Mouse (Mus musculus) heart, adult 2 months (tissue): ENCODE data around the gene Arid5b. TPM values are rescaled to one million over a fixed set of nuclear protein-coding genes. Genes with fewer than 3 reads are reported as not detected.

Source experiments
- DNase-seq, 2 experiments: peaks; one replicate each; pipeline ENCODE4 v3.0.0; 2021
- H3K27ac ChIP-seq: fragments of 200-600 bp; 2 replicates; pipeline ENCODE4 v1.8.1; 2022
- H3K27me3 ChIP-seq: fragments of 200-500 bp; 2 replicates; pipeline ENCODE4 v1.6.1; 2012; ENCODE audit warnings: mild to moderate bottlenecking, low read length, inconsistent platforms, mixed read lengths; ENCODE audit not compliant: control insufficient read depth, insufficient read depth
- H3K36me3 ChIP-seq: fragments of 200-500 bp; 2 replicates; pipeline ENCODE4 v1.6.1; 2012; ENCODE audit warnings: low read length, inconsistent platforms; ENCODE audit not compliant: control insufficient read depth, insufficient read depth
- H3K4me1 ChIP-seq: fragments of 200-500 bp; 2 replicates; pipeline ENCODE4 v1.6.1; 2011; ENCODE audit warnings: low read length; ENCODE audit not compliant: control insufficient read depth, insufficient read depth
- H3K4me3 ChIP-seq: fragments of 200-600 bp; 2 replicates; pipeline ENCODE4 v1.8.1; 2022
- H3K79me2 ChIP-seq: fragments of 200-500 bp; replicated peaks from 2 replicates; pipeline ENCODE4 v1.6.1; 2012; ENCODE audit warnings: mild to moderate bottlenecking, inconsistent platforms, low read length, moderate library complexity, mixed read lengths; ENCODE audit not compliant: control insufficient read depth, insufficient read depth
- H3K9ac ChIP-seq: fragments of 200-500 bp; 2 replicates; pipeline ENCODE4 v1.6.1; 2012; ENCODE audit warnings: low read depth, mild to moderate bottlenecking, control low read depth, inconsistent platforms, low read length, mixed read lengths
- CTCF ChIP-seq: fragments of 200-600 bp; IDR thresholded peaks from 2 replicates; pipeline ENCODE4 v1.8.1; 2022; ENCODE audit warnings: antibody characterized with exemption, mild to moderate bottlenecking, moderate library complexity
- EP300 ChIP-seq: fragments of 200-500 bp; IDR thresholded peaks from 2 replicates; pipeline ENCODE4 v1.6.1; 2011; ENCODE audit warnings: low read depth, low read length, control low read depth; ENCODE audit not compliant: insufficient read depth
- POLR2A ChIP-seq: fragments of 200-500 bp; IDR thresholded peaks from 2 replicates; pipeline ENCODE4 v1.6.1; 2011; ENCODE audit warnings: mild to moderate bottlenecking, low read depth, low read length, control low read depth; ENCODE audit not compliant: insufficient read depth
- WGBS: fragments of 180-500 bp; shearing (Covaris S2); methylation state at CpG from one replicate; pipeline ENCODE4 v1.1.7; 2018; 5-methylcytosine and 5-hydroxymethylcytosine counted together
- intact Hi-C: fragments of 180-260 bp; cut with DNase I; formaldehyde crosslinking; loops from one replicate; pipeline ENCODE4 v1.15.1; 2025
- polyA plus RNA-seq: library from polyadenylated mRNA; depleted of rRNA; stranded (reverse); fragments of >200 nt; gene quantifications from 2 replicates; pipeline ENCODE4 v1.2.3, GENCODE M21; 2012
- total RNA-seq, 2 experiments: library from RNA; stranded (reverse); gene quantifications; 2 replicates each; pipeline ENCODE4 v1.2.3; 2021

The Arid5b gene
- total and polyA plus RNA-seq, 3 experiments = 6.3 to 22.5 (median 21.1) TPM

DNA sequence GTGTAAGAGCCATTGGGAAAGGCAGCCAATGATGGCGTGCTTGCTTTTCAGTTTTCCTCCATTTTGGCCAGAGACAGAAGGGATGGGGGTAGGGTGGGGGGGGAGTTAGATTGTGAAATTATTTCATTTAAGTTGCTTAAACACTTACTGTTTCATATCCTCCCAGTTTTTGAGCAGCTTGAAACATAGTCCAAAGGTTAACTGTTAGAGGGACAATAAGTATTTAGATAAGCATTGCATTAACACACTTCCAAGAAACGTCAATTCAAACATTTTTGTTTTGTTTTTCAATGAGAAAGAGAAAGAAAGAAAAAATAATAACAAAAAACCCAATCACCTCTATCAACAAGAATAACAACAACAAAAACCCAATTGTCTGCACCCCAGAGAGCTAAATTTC, 152.0 kb downstream of the Arid5b start:
- Histone ChIP-seq H3K79me2 (peaks cover 8% of the 10 kb centered on the region), H3K4me1 (peaks cover 28% of the 10 kb centered on the region), H3K36me3 (peaks cover 90% of the 10 kb centered on the region), H3K4me3 (no peak overlapping the region), H3K27ac (peak overlapping the region; percentile 86), H3K27me3 (no peaks in the 10 kb centered on the region), H3K9ac (no peak overlapping the region)
- DNase-seq = no peak
- intact Hi-C loops = no loop called here
- TF ChIP-seq EP300 (no peak), POLR2A (no peak), CTCF (no peak)
- 63% methylated on average over 2 of the region's 2 CpGs for WGBS

DNA sequence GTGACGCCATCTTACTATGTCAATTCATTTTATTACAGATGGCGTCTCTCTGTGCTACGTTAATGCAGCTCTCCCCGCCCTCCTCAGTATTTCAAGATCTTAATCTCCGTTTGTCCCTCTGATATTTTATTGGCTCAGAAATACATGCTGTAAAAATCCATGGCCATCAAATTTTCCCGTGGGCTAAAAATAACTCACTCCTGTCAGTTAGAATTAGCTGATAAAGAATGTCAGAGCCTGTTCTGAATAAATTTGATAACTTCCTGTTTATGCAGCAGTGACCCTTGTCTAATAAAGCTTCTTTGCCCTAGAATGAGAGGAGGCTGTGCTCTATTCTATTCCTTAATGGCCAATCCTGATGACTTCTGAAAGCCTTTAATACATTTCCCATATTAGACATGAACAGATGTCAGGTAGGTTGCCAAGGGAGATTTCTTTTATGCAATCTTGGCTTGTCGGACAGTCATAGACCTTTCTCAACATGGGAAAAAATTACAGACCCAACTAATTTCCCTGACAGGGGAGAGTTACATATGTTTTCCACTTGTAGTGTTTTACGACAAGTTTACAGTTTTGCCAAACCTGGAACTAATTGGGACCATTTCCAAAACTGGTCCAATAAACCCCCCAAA, 152.5 kb downstream of the Arid5b start:
- H3K27ac ChIP-seq = peak overlapping the region; percentile 86
- no peak overlapping the region for H3K4me3 ChIP-seq
- WGBS = 37% methylated on average over 8 of the region's 8 CpGs
- peaks cover 6% of the 10 kb centered on the region for H3K79me2 ChIP-seq
- no peak overlapping the region for H3K9ac ChIP-seq
- TF ChIP-seq EP300 (no peak), CTCF (no peak), POLR2A (no peak)
- DNase-seq = peak; percentile 4 to 15
- H3K36me3 ChIP-seq = peaks cover 92% of the 10 kb centered on the region
- H3K27me3 ChIP-seq = no peaks in the 10 kb centered on the region
- H3K4me1 ChIP-seq = peaks cover 30% of the 10 kb centered on the region
- intact Hi-C loops = loop anchor here (1.0 kb wide), 1 partner anchor 36 kb away; no protein-coding TSS in a partner anchor

DNA sequence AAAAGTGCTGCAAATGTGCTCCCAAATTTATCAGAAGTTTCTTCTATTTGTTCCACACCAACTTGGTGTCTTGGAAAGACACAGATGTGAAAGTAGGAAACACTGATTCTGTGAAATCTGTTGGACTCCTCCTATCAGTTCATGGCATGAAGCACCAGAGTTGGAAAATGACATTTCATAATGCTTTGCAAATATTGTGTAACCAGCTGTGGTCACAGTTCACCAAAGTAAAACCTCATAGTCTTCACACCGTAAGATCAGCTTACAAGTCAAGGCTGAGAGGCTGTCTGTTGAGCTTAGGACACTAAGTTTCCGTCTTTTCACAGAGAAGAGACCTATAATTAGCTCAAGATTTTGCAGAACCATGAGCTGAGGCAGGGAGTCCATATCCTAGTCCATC, 153.6 kb downstream of the Arid5b start:
- no peak for DNase-seq
- Histone ChIP-seq H3K4me3 (no peak overlapping the region), H3K27me3 (no peaks in the 10 kb centered on the region), H3K9ac (no peak overlapping the region), H3K79me2 (peaks cover 4% of the 10 kb centered on the region; the same call in 1 of the 2 replicates), H3K4me1 (peaks cover 30% of the 10 kb centered on the region), H3K36me3 (peaks cover 90% of the 10 kb centered on the region), H3K27ac (peak overlapping the region; percentile 86)
- 43% methylated on average over 2 of the region's 2 CpGs for WGBS
- TF ChIP-seq POLR2A (no peak), CTCF (no peak), EP300 (no peak)
- intact Hi-C loops = loop anchor here (1.0 kb wide), 1 partner anchor 35 kb away; no protein-coding TSS in a partner anchor

DNA sequence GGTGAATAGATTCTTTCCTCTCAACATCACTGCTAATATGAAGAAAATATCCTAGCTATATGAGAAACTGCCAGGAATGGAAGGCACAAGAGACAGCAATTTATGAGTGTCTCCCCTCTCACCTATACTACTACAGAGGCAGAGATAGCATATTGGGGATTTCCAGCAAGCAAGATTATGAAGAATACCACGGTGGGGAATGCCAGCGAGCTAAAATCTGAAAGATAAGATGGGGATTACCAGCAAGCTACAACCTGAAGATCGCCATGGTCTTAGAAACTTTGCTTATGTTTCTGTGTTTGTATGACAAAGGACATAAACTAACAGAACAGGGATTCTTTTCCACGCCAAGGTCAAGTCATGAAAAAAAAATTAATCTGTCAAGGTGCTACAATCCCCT, 155.1 kb downstream of the Arid5b start:
- peaks cover 5% of the 10 kb centered on the region; the same call in 1 of the 2 replicates for H3K79me2 ChIP-seq
- H3K27me3 ChIP-seq = no peaks in the 10 kb centered on the region
- H3K9ac ChIP-seq = no peak overlapping the region
- H3K4me3 ChIP-seq = no peak overlapping the region
- no peak for TF ChIP-seq POLR2A
- TF ChIP-seq EP300 = no peak
- TF ChIP-seq CTCF = no peak
- H3K4me1 ChIP-seq = peaks cover 30% of the 10 kb centered on the region
- WGBS = 87% methylated on average over 4 of the region's 4 CpGs
- H3K27ac ChIP-seq = no peak overlapping the region
- no peak for DNase-seq
- intact Hi-C loops = no loop called here
- peaks cover 86% of the 10 kb centered on the region for H3K36me3 ChIP-seq

DNA sequence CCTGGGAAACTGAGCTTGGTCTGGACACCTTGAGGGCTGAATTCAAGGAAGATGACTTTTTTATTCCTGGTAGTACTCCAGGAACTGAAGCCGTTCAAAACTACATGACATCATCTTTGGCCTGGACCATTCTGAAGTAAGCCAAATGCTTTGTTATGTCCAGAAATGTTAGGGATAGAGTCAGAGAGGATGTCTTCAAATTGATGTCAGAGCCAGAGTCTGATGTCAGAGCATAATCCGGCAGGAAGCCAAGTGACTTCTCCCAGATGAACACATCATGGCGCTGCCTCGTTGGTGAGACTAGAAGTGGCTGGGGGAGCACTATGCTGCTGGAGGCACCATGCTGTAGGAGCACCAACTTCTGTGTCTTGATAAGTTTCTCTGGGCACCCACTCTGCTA, 156.6 kb downstream of the Arid5b start:
- peaks cover 27% of the 10 kb centered on the region for H3K4me1 ChIP-seq
- DNase-seq = peak; percentile 78 to 81
- peak overlapping the region; percentile 74 for H3K27ac ChIP-seq
- no peak overlapping the region for H3K9ac ChIP-seq
- H3K4me3 ChIP-seq = no peak overlapping the region
- 22% methylated on average over 4 of the region's 4 CpGs for WGBS
- no peaks in the 10 kb centered on the region for H3K27me3 ChIP-seq
- H3K79me2 ChIP-seq = peaks cover 5% of the 10 kb centered on the region; the same call in 1 of the 2 replicates
- intact Hi-C loops = loop anchor here (2.0 kb wide), 1 partner anchor 15 kb away; no protein-coding TSS in a partner anchor
- peak; percentile 12; the same call in 1 of the 2 replicates for TF ChIP-seq EP300
- TF ChIP-seq POLR2A = no peak
- peak; percentile 21; the same call in 1 of the 2 replicates for TF ChIP-seq CTCF
- H3K36me3 ChIP-seq = peaks cover 73% of the 10 kb centered on the region

DNA sequence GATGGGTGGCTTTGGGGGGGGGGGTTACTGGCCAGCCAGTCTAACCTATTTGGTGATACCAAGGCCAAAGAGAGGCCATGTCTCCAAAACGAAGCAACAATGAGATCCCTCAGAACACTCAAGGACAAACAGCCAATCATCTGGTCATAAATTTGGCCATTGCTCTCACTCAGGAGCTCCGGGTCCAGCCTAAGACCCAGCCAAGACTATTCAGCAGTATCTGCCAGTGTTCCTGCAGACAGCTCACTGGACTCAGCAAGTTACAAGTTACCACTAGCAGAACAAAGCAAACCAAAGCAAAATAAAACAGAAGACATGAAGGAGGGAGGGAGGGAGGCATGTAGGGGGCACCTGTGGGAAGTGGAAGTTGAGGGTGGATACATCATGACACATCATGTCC, 157.3 kb downstream of the Arid5b start:
- TF ChIP-seq CTCF (no peak), POLR2A (no peak), EP300 (no peak)

More for the DNA sequence above, 157.3 kb downstream of the Arid5b start:
- peaks cover 70% of the 10 kb centered on the region for H3K36me3 ChIP-seq
- intact Hi-C loops = loop anchor here (2.0 kb wide), 1 partner anchor 14 kb away; no protein-coding TSS in a partner anchor
- no peaks in the 10 kb centered on the region for H3K27me3 ChIP-seq
- 80% methylated on average over 2 of the region's 2 CpGs for WGBS
- no peak overlapping the region for H3K9ac ChIP-seq
- H3K27ac ChIP-seq = peak overlapping the region; percentile 74
- H3K79me2 ChIP-seq = peaks cover 5% of the 10 kb centered on the region; the same call in 1 of the 2 replicates
- peaks cover 23% of the 10 kb centered on the region for H3K4me1 ChIP-seq
- DNase-seq = peak in 1 of 2 experiments; percentile 3
- no peak overlapping the region for H3K4me3 ChIP-seq
